Mouse (Mus musculus): ENCODE data around the gene F5. TPM values are rescaled to one million over a fixed set of nuclear protein-coding genes. Genes with fewer than 3 reads are reported as not detected.
A peak's percentile ranks its signal among the peaks of the same experiment; 100 is the strongest.

Gene F5
- polyA plus RNA-seq (2015; fragmentation: Nextera tagmentation; extraction: Ambion mirVana), result 0.14 and 0.18 TPM in 2 replicates

DNA sequence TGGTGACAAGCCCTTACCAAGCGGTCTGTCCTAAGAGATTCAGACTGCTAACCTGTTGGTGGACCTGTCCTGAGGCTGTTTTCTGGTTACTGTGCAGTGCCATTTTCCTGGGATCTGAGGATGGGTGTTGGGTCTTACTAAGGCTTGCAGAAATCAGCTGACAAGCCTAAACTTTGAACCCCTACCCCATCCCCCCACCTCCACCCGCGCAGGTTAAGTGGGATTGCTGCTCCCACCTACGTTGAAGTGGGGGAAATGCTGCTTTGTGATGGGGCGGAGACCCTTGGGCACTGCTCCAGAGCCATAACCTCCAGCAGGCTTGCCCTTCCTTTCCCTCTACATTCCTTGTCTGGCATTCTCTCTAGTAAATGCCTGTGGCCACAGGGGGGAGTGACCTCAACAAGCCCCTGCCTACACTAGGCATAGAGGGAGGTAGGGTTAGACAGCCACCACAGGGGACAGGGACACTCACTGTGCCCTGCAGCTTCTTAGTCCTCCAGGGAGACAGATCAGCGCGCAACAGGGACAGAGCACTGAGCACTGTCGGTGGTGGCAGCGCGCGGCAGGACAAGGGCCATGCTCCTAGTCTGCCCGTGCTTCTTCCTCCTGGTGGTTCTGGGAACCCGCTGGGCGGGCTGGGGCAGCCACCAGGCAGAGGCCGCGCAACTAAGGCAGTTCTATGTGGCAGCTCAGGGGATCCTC lies at the start of gene F5:
Gene F5, plus strand, starts transcription at position 452 of the 702 bp plus-strand sequence.
- peaks cover 11% of the 10 kb centered on the region; the same call in 1 of the 2 replicates for H3K4me1 ChIP-seq (replicated peaks)
- H3K4me2 ChIP-seq, result peak within 1 kb of the TSS; percentile 27; the same call in 1 of the 2 replicates
- no peak for ATAC-seq (ENCODE audit: low read depth)
- no peak within 1 kb of the TSS for H3K4me3 ChIP-seq
- H3K9ac ChIP-seq, result no peak within 1 kb of the TSS
- no peaks in the 10 kb centered on the region for H3K9me3 ChIP-seq
- no peak within 1 kb of the TSS for H3K27ac ChIP-seq (replicated peaks)
- H3K36me3 ChIP-seq, result no peaks in the 10 kb centered on the region
- WGBS, result 11% methylated on average over 16 of the region's 16 CpGs
- 0 out of 2 replicates have a peak, but pooled peaks cover 5% of the 10 kb centered on the region for H3K27me3 ChIP-seq

DNA sequence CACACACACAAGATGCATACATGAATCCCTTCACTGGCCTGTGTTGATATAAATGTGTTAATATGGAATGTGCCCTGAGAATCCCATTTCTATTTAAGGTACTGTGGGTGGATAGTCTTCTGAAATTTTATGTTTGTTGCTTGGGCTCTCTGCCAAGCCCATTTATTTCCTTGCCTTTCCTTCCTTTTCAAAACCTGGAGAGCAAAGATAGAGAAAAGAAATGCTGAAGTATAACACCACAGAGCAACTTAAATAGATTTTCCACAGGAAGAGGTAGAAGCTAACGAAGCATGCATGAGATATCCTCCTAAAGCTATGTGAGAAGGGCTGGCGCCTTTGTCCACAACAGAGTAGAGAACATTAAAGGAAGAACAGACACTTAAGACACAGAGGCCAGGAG lies 41.9 kb upstream of the F5 start:
- ATAC-seq (ENCODE audit: low read depth), result no peak
- Histone ChIP-seq H3K9ac (no peak overlapping the region), H3K4me1 (replicated peaks) (no peaks in the 10 kb centered on the region), H3K4me3 (no peak overlapping the region), H3K9me3 (no peaks in the 10 kb centered on the region), H3K27me3 (no peaks in the 10 kb centered on the region), H3K4me2 (no peak overlapping the region), H3K27ac (replicated peaks) (no peak overlapping the region), H3K36me3 (no peaks in the 10 kb centered on the region)
- WGBS, result 88% methylated on average over 2 of the region's 2 CpGs

DNA sequence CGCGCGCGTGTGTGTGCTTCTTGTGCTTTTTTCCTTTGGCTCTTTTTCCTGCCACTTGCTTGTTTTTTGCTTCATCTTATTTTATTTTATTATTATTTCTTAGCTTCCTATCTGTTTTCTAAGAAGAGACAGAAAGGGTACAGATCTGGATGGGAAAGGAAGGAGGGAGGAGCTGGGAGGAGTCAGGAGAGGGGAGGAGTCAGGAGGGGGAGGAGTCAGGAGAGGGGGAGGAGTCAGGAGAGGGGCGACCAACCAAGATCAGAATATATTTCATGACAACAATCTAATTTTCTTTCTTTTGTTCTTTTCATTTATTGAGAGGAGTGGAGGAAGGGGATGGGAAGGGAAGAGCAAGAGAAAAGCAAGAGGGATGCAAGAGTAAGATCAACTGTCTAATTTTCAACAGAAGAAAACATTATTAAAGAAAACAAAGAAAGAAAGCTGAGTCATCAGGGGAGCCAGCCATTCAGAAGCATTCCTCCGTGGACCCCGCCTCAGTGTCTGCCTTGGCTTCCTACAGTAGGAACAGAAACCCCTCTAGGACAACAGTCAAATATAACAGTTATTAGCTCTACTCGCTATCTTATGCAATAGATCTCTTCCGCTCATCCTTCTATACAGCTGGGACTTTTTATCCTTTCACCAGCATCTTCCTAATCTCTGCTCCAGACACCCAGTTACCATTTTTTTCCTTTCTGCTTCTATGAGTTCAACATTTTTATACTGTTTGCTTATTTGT lies 40.9 kb upstream of the F5 start:
- Histone ChIP-seq H3K27me3 (no peaks in the 10 kb centered on the region), H3K36me3 (no peaks in the 10 kb centered on the region), H3K4me3 (no peak overlapping the region), H3K9ac (no peak overlapping the region), H3K4me1 (replicated peaks) (no peaks in the 10 kb centered on the region), H3K27ac (replicated peaks) (no peak overlapping the region), H3K4me2 (no peak overlapping the region), H3K9me3 (no peaks in the 10 kb centered on the region)
- ATAC-seq (ENCODE audit: low read depth), result no peak
- 96% methylated on average over 9 of the region's 9 CpGs for WGBS

DNA sequence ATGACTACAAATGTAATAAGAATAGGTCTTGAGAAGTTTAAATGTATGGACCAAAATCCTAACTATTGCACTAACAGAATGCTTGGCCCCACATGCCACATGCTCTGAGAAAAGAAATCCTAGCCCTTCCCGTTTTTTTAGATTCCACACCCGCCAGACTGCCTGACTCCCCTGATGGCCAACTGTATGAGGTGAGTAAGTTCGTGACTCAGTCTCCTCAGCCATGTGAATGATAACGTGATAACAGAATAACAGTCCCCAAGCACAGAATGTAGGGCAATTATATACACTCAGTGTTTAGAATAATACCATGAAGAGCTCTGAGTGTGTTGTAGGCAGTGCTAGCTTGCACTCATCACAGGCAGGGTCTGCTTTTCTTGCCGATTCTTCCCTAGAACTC lies 37.4 kb upstream of the F5 start:
- Histone ChIP-seq H3K4me3 (no peak overlapping the region), H3K27me3 (no peaks in the 10 kb centered on the region), H3K36me3 (no peaks in the 10 kb centered on the region), H3K27ac (replicated peaks) (no peak overlapping the region), H3K9ac (no peak overlapping the region), H3K9me3 (no peaks in the 10 kb centered on the region), H3K4me1 (replicated peaks) (no peaks in the 10 kb centered on the region), H3K4me2 (no peak overlapping the region)
- 85% methylated on average over 5 of the region's 5 CpGs for WGBS
- ATAC-seq (ENCODE audit: low read depth), result no peak

DNA sequence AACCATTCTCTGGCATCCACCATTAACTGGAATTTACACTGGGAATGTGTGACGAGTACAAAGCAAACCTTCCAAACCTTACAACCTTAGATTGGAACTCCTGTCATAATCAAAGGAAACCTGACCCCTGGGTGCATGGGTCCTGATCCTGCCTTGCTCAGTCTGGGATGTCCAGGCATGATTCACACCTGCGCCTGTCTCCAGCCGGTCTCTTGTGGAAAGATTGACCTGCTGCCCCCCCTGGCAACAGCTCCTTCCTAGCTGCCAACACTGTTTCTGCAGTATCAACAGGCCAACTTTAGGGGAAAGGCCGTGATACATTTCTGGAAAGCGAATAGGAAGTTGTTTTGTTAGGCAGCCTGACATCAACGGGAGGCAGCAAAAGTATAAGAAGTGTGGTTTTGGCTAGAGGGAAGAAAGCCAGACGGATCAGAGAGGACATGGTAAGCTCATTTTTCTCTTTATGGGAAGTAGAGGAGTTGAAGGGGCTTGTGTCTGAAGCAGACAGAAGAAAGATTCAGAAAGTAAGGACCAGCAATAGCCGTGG lies 36.6 kb upstream of the F5 start, which contains the start of gene Selp:
Gene Selp, plus strand, starts transcription at position 318 of the 547 bp plus-strand sequence.
- WGBS, result 78% methylated on average over 8 of the region's 8 CpGs
- no peaks in the 10 kb centered on the region for H3K36me3 ChIP-seq
- H3K9ac ChIP-seq, result no peak within 1 kb of the TSS
- no peak within 1 kb of the TSS for H3K4me3 ChIP-seq
- no peaks in the 10 kb centered on the region for H3K4me1 ChIP-seq (replicated peaks)
- no peak for ATAC-seq (ENCODE audit: low read depth)
- H3K9me3 ChIP-seq, result no peaks in the 10 kb centered on the region
- no peaks in the 10 kb centered on the region for H3K27me3 ChIP-seq
- H3K27ac ChIP-seq (replicated peaks), result no peak within 1 kb of the TSS
- no peak within 1 kb of the TSS for H3K4me2 ChIP-seq

DNA sequence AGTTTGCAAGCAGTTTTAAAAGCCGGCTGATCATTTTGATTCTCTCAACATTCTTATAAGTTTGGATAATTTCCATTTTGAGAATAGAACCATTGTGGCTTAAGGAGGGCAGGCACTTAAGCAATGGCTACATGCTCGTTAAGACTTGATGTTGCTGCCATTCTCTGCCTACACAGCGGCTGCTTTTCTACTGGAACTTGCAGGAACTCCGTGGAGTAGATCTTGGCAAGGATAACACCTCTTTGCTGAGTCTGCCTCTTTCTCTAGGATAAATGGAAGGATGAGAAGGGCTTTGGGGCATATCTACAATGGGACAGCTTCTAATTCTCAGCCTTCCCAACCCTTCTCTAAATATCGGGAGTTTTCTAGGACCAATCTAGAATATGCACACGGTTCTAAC lies 36.0 kb upstream of the F5 start:
- Histone ChIP-seq H3K27me3 (no peaks in the 10 kb centered on the region), H3K4me1 (replicated peaks) (no peaks in the 10 kb centered on the region), H3K4me3 (no peak overlapping the region), H3K36me3 (no peaks in the 10 kb centered on the region), H3K9ac (no peak overlapping the region), H3K9me3 (no peaks in the 10 kb centered on the region), H3K4me2 (no peak overlapping the region), H3K27ac (replicated peaks) (no peak overlapping the region)
- WGBS, result 84% methylated on average over 6 of the region's 6 CpGs
- ATAC-seq (ENCODE audit: low read depth), result no peak

DNA sequence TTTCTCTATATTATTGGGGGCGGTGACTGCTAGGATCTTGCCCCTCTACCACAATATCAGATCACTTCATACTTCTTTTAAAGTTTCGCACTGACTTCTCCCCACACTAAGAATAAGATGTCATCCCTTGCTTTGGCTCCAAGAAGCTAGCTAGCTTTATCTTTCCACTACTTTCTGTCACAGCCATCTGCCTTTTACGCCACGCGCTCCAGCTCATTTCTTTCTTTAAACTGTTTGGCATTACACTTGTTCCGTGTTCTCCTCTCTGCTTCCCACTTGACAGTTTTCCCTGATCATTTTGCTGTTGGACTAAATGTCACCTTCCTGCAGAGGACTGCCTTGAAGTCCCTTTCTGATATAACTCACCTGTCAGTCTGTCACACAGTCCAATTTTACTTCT lies 33.8 kb upstream of the F5 start:
- 92% methylated on average over 6 of the region's 6 CpGs for WGBS
- H3K27ac ChIP-seq (replicated peaks), result no peak overlapping the region
- H3K27me3 ChIP-seq, result no peaks in the 10 kb centered on the region
- no peaks in the 10 kb centered on the region for H3K4me1 ChIP-seq (replicated peaks)
- H3K36me3 ChIP-seq, result no peaks in the 10 kb centered on the region
- no peaks in the 10 kb centered on the region for H3K9me3 ChIP-seq
- H3K4me3 ChIP-seq, result no peak overlapping the region
- no peak overlapping the region for H3K9ac ChIP-seq
- no peak overlapping the region for H3K4me2 ChIP-seq
- ATAC-seq (ENCODE audit: low read depth), result no peak

DNA sequence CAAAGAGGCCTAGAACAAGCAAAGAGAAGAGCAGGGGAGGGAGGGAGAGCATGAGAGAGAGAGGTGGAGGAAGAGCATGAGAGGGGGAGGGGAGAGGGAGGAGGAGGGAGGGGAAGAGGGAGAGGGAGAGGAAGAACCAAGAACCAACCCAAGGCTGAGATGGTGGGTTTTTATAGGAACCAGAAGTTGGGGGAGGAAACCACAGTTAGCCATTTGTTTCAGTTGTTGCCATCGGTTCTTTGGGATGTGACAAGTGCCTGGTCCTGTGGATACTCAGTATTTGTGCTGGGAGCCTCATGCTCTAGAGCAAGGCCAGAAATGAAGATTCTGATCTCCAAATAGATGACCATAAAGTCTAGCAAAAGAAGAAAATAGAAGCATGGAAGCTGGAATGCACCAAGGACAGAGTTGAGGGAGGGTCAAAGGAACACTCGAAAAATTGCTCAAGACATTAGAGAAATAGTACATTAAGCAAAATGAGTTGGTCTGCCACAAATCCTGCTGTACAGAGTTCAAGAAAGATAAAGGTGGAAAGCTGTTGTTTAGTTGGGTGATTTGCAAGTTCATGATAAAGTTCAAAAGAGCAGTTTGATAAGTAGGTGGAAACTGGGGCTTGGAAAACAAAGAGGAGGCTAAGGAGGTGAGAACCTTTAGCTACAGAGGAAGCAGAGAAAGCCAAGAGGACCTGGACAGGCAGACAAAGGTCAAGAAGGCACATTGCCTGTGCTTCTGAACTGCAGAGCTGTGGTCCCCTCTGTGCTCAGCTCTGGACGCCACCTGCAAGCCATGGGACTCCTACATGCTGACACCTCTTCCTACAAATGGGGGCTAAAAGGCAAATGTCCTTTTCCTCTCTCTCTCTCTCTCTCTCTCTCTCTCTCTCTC lies 31.5 kb upstream of the F5 start:
- H3K36me3 ChIP-seq, result no peaks in the 10 kb centered on the region
- ATAC-seq (ENCODE audit: low read depth), result no peak
- no peaks in the 10 kb centered on the region for H3K27me3 ChIP-seq
- H3K4me2 ChIP-seq, result no peak overlapping the region
- WGBS, result 74% methylated on average over 3 of the region's 3 CpGs
- H3K4me1 ChIP-seq (replicated peaks), result no peaks in the 10 kb centered on the region
- no peak overlapping the region for H3K27ac ChIP-seq (replicated peaks)
- no peak overlapping the region for H3K9ac ChIP-seq
- H3K9me3 ChIP-seq, result no peaks in the 10 kb centered on the region
- no peak overlapping the region for H3K4me3 ChIP-seq

DNA sequence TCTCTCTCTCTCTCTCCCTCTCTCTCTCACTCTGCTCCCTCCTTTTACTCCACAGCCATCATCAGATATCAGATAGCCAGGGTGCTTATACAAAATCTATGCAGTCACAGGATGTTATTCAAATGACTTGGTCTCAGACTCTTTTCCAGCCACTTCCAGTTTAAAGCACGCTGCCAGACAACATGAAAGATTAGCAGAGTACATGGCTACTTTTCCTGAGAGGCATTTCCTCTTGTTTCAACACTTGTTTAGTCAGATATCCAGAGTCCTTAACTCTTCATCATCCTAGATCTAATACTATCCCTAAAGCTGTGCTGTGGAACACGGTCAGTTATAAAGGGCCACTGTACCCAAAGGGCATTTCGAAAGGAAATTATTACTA lies 30.9 kb upstream of the F5 start:
- H3K4me3 ChIP-seq, result no peak overlapping the region
- 95% methylated on average over 3 of the region's 3 CpGs for WGBS
- no peak overlapping the region for H3K27ac ChIP-seq (replicated peaks)
- H3K4me2 ChIP-seq, result no peak overlapping the region
- no peak for ATAC-seq (ENCODE audit: low read depth)
- H3K9ac ChIP-seq, result no peak overlapping the region
- no peaks in the 10 kb centered on the region for H3K27me3 ChIP-seq
- H3K4me1 ChIP-seq (replicated peaks), result no peaks in the 10 kb centered on the region
- no peaks in the 10 kb centered on the region for H3K36me3 ChIP-seq
- no peaks in the 10 kb centered on the region for H3K9me3 ChIP-seq

DNA sequence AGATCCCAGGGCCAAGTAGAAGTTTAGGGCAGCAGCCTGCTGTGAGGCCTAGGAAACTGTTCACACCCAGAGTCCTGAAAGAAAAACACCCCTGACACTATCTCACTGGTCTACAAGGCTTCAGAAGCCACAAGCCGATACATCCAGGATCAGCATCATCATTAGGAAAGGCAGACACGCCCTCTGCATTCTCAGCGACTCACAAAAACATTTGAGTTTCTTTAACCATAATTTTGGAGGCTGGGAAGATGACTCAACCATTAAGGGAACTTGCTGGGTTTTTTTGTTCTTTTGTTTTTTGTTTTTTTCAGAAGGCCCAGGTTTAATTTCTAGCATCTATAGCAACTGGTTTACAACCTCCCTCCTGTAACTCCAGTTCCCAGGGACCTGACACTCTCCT lies 27.8 kb upstream of the F5 start:
- H3K4me1 ChIP-seq (replicated peaks), result no peaks in the 10 kb centered on the region
- H3K27me3 ChIP-seq, result no peaks in the 10 kb centered on the region
- WGBS, result 63% methylated on average over 3 of the region's 3 CpGs
- H3K9ac ChIP-seq, result no peak overlapping the region
- no peak overlapping the region for H3K4me2 ChIP-seq
- no peak overlapping the region for H3K4me3 ChIP-seq
- H3K36me3 ChIP-seq, result no peaks in the 10 kb centered on the region
- no peak for ATAC-seq (ENCODE audit: low read depth)
- no peak overlapping the region for H3K27ac ChIP-seq (replicated peaks)
- H3K9me3 ChIP-seq, result no peaks in the 10 kb centered on the region

DNA sequence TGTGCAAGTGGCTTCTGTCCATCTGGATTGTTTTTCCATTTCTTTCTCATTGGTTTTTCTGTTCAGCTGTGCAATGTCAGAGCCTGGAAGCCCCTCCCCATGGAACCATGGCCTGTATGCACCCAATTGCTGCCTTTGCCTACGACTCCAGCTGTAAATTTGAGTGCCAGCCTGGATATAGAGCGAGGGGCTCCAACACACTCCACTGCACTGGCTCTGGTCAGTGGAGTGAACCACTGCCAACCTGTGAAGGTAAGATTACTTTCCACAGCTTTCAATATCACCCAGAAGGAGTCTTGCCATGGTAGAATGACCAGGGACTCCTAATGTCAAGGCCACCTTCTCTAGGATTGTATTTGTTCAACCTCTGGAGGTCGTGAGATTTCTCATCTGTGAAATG lies 21.6 kb upstream of the F5 start:
- H3K4me3 ChIP-seq, result no peak overlapping the region
- H3K4me1 ChIP-seq (replicated peaks), result no peaks in the 10 kb centered on the region
- no peaks in the 10 kb centered on the region for H3K9me3 ChIP-seq
- no peak for ATAC-seq (ENCODE audit: low read depth)
- no peaks in the 10 kb centered on the region for H3K36me3 ChIP-seq
- no peaks in the 10 kb centered on the region for H3K27me3 ChIP-seq
- WGBS, result 75% methylated on average over 3 of the region's 3 CpGs
- H3K4me2 ChIP-seq, result no peak overlapping the region
- H3K9ac ChIP-seq, result no peak overlapping the region
- H3K27ac ChIP-seq (replicated peaks), result no peak overlapping the region

DNA sequence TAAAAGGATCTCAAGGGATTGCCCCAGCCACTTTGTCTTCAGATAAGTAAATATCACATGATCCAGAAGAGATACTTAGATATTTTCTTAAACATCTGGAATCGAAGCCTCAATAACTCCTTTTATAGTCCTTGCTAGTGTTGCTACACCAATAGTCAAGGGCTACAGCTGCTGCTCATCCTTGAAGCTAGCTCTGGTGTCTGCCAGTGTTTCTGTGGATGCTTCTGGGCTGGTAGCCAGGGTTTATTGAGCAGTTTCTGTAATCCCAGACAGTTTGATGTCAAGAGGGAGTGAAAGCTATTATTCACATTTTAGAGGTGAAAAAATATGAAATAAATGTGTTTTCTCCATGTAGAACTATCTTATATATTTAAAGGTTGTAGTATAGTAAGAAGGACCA lies 19.0 kb upstream of the F5 start:
- Histone ChIP-seq H3K4me1 (replicated peaks) (no peaks in the 10 kb centered on the region), H3K4me3 (no peak overlapping the region), H3K4me2 (no peak overlapping the region), H3K9ac (no peak overlapping the region), H3K27ac (replicated peaks) (no peak overlapping the region), H3K27me3 (no peaks in the 10 kb centered on the region), H3K9me3 (no peaks in the 10 kb centered on the region), H3K36me3 (no peaks in the 10 kb centered on the region)
- ATAC-seq (ENCODE audit: low read depth), result no peak
- 85% methylated on average over 1 of the region's 1 CpGs for WGBS

All from neural tube, embryonic 13.5 days (tissue).